Mouse (Mus musculus) embryonic facial prominence, embryonic 15.5 days (tissue): ENCODE measurements at regions not wholly inside any gene's neighbourhood (a gene's known extent, or its start where the extent isn't known, plus 50 kb on each side); places are given as distances from the start of the nearest gene placed in this dataset.

Experiments
- ATAC-seq: fragments of 200-750 bp; cut with Nextera tagmentation; 2 replicates; pipeline ENCODE4 v1.8.0; 2017; ENCODE audit warnings: low read depth, moderate TSS enrichment; ENCODE audit not compliant: insufficient number of reproducible peaks, low FRiP score, low TSS enrichment
- H3K27ac ChIP-seq: fragments of 300-500 bp; sonication (generic); replicated peaks from 2 replicates; pipeline ENCODE4 v1.5.1; 2015; ENCODE audit warnings: mild to moderate bottlenecking, inconsistent platforms
- H3K27me3 ChIP-seq: fragments of 300-500 bp; sonication (generic); 2 replicates; pipeline ENCODE4 v1.6.1; 2015; ENCODE audit warnings: inconsistent platforms
- H3K36me3 ChIP-seq: fragments of 300-500 bp; sonication (generic); 2 replicates; pipeline ENCODE4 v1.6.1; 2015; ENCODE audit warnings: mild to moderate bottlenecking, inconsistent platforms
- H3K4me1 ChIP-seq: fragments of 300-500 bp; sonication (generic); 2 replicates; pipeline ENCODE4 v1.6.1; 2015; ENCODE audit warnings: inconsistent platforms
- H3K4me2 ChIP-seq: fragments of 300-500 bp; sonication (generic); replicated peaks from 2 replicates; pipeline ENCODE4 v1.6.1; 2015; ENCODE audit warnings: mild to moderate bottlenecking, inconsistent platforms
- H3K4me3 ChIP-seq: fragments of 300-500 bp; sonication (generic); replicated peaks from 2 replicates; pipeline ENCODE4 v1.5.1; 2015; ENCODE audit warnings: mild to moderate bottlenecking, inconsistent platforms
- H3K9ac ChIP-seq: fragments of 300-500 bp; sonication (generic); 2 replicates; pipeline ENCODE4 v1.6.1; 2015; ENCODE audit warnings: inconsistent platforms
- H3K9me3 ChIP-seq: fragments of 300-500 bp; sonication (generic); replicated peaks from 2 replicates; pipeline ENCODE4 v1.6.1; 2016; ENCODE audit warnings: inconsistent platforms
- WGBS: fragments of 180-500 bp; shearing (Covaris S2); methylation state at CpG from one replicate; pipeline ENCODE4 v1.1.7; 2015; 5-methylcytosine and 5-hydroxymethylcytosine counted together

GRCm38 (mm10) chr15:24588943-24589342 lies 824.6 kb downstream of the Basp1 start:
- no peaks in the 10 kb centered on the region for H3K36me3 ChIP-seq
- ATAC-seq, result no peak

GRCm38 (mm10) chr15:24566981-24567380 lies 846.6 kb downstream of the Basp1 start:
- Histone ChIP-seq H3K4me1 (no peaks in the 10 kb centered on the region), H3K4me3 (no peak overlapping the region), H3K9ac (no peak overlapping the region), H3K9me3 (no peaks in the 10 kb centered on the region), H3K27me3 (no peaks in the 10 kb centered on the region), H3K27ac (no peak overlapping the region), H3K4me2 (no peak overlapping the region), H3K36me3 (no peaks in the 10 kb centered on the region)
- no peak for ATAC-seq
- WGBS, result 32% methylated on average over 3 of the region's 3 CpGs

More at GRCm38 (mm10) chr15:24588943-24589342, 824.6 kb downstream of the Basp1 start:
- no peaks in the 10 kb centered on the region for H3K4me1 ChIP-seq
- H3K27me3 ChIP-seq, result no peaks in the 10 kb centered on the region
- H3K27ac ChIP-seq, result no peak overlapping the region
- H3K9me3 ChIP-seq, result no peaks in the 10 kb centered on the region
- H3K4me2 ChIP-seq, result no peak overlapping the region
- no peak overlapping the region for H3K9ac ChIP-seq
- 25% methylated on average over 4 of the region's 4 CpGs for WGBS
- no peak overlapping the region for H3K4me3 ChIP-seq

GRCm38 (mm10) chr15:24556806-24557205 lies 856.8 kb downstream of the Basp1 start:
- Histone ChIP-seq H3K36me3 (no peaks in the 10 kb centered on the region), H3K9me3 (no peaks in the 10 kb centered on the region), H3K9ac (no peak overlapping the region), H3K4me3 (no peak overlapping the region), H3K4me1 (no peaks in the 10 kb centered on the region), H3K27me3 (no peaks in the 10 kb centered on the region), H3K27ac (no peak overlapping the region), H3K4me2 (no peak overlapping the region)
- no peak for ATAC-seq
- 86% methylated on average over 4 of the region's 4 CpGs for WGBS

- Histone ChIP-seq H3K27me3 (no peaks in the 10 kb centered on the region), H3K9me3 (no peaks in the 10 kb centered on the region), H3K4me3 (no peak overlapping the region), H3K27ac (no peak overlapping the region), H3K4me1 (no peaks in the 10 kb centered on the region), H3K4me2 (no peak overlapping the region), H3K36me3 (no peaks in the 10 kb centered on the region), H3K9ac (no peak overlapping the region)
- WGBS, result 87% methylated on average over 3 of the region's 3 CpGs
- no peak for ATAC-seq
Observed at GRCm38 (mm10) chr15:24550108-24550507, 863.5 kb downstream of the Basp1 start.

- ATAC-seq, result no peak
- no peak overlapping the region for H3K27ac ChIP-seq
- WGBS, result 80% methylated on average over 3 of the region's 3 CpGs
Observed at GRCm38 (mm10) chr15:24530065-24530464, 883.5 kb downstream of the Basp1 start.

GRCm38 (mm10) chr15:24527379-24527778 lies 886.2 kb downstream of the Basp1 start:
- no peak for ATAC-seq

More at GRCm38 (mm10) chr15:24530065-24530464, 883.5 kb downstream of the Basp1 start:
- Histone ChIP-seq H3K9me3 (no peaks in the 10 kb centered on the region), H3K4me1 (no peaks in the 10 kb centered on the region), H3K36me3 (no peaks in the 10 kb centered on the region), H3K4me3 (no peak overlapping the region), H3K4me2 (no peak overlapping the region), H3K9ac (no peak overlapping the region), H3K27me3 (no peaks in the 10 kb centered on the region)

GRCm38 (mm10) chr15:24513926-24514325 lies 899.6 kb downstream of the Basp1 start:
- H3K4me1 ChIP-seq, result no peaks in the 10 kb centered on the region
- H3K4me3 ChIP-seq, result no peak overlapping the region
- H3K9me3 ChIP-seq, result no peaks in the 10 kb centered on the region
- no peak overlapping the region for H3K27ac ChIP-seq
- no peak overlapping the region for H3K4me2 ChIP-seq
- ATAC-seq, result no peak
- no peaks in the 10 kb centered on the region for H3K27me3 ChIP-seq
- H3K9ac ChIP-seq, result no peak overlapping the region
- H3K36me3 ChIP-seq, result no peaks in the 10 kb centered on the region
- WGBS, result 85% methylated on average over 9 of the region's 9 CpGs

More at GRCm38 (mm10) chr15:24527379-24527778, 886.2 kb downstream of the Basp1 start:
- WGBS, result 68% methylated on average over 5 of the region's 5 CpGs
- Histone ChIP-seq H3K36me3 (no peaks in the 10 kb centered on the region), H3K4me1 (no peaks in the 10 kb centered on the region), H3K4me3 (no peak overlapping the region), H3K27me3 (no peaks in the 10 kb centered on the region), H3K9me3 (no peaks in the 10 kb centered on the region), H3K27ac (no peak overlapping the region), H3K9ac (no peak overlapping the region), H3K4me2 (no peak overlapping the region)

GRCm38 (mm10) chr15:24501907-24502559 lies 911.5 kb downstream of the Basp1 start:
- 52% methylated on average over 9 of the region's 9 CpGs for WGBS

GRCm38 (mm10) chr15:24486235-24486634 lies 927.3 kb downstream of the Basp1 start:
- WGBS, result 84% methylated on average over 2 of the region's 2 CpGs
- H3K4me2 ChIP-seq, result no peak overlapping the region

More at GRCm38 (mm10) chr15:24501907-24502559, 911.5 kb downstream of the Basp1 start:
- H3K36me3 ChIP-seq, result no peaks in the 10 kb centered on the region
- no peaks in the 10 kb centered on the region for H3K4me1 ChIP-seq
- H3K9me3 ChIP-seq, result no peaks in the 10 kb centered on the region
- H3K9ac ChIP-seq, result no peak overlapping the region
- no peak overlapping the region for H3K27ac ChIP-seq
- no peak overlapping the region for H3K4me2 ChIP-seq
- no peak for ATAC-seq
- no peaks in the 10 kb centered on the region for H3K27me3 ChIP-seq
- no peak overlapping the region for H3K4me3 ChIP-seq

GRCm38 (mm10) chr15:24468239-24468638 lies 945.3 kb downstream of the Basp1 start:
- no peak overlapping the region for H3K9ac ChIP-seq
- WGBS, result 63% methylated on average over 1 of the region's 1 CpGs

More at GRCm38 (mm10) chr15:24486235-24486634, 927.3 kb downstream of the Basp1 start:
- Histone ChIP-seq H3K4me1 (no peaks in the 10 kb centered on the region), H3K36me3 (no peaks in the 10 kb centered on the region), H3K27ac (no peak overlapping the region), H3K4me3 (no peak overlapping the region), H3K27me3 (no peaks in the 10 kb centered on the region), H3K9ac (no peak overlapping the region), H3K9me3 (no peaks in the 10 kb centered on the region)
- no peak for ATAC-seq

GRCm38 (mm10) chr15:24457726-24458125 lies 955.8 kb downstream of the Basp1 start:
- ATAC-seq, result no peak
- Histone ChIP-seq H3K9me3 (no peaks in the 10 kb centered on the region), H3K36me3 (no peaks in the 10 kb centered on the region), H3K27me3 (no peaks in the 10 kb centered on the region), H3K9ac (no peak overlapping the region), H3K27ac (no peak overlapping the region), H3K4me3 (no peak overlapping the region), H3K4me2 (no peak overlapping the region), H3K4me1 (no peaks in the 10 kb centered on the region)
- WGBS, result 86% methylated on average over 1 of the region's 1 CpGs

More at GRCm38 (mm10) chr15:24468239-24468638, 945.3 kb downstream of the Basp1 start:
- no peaks in the 10 kb centered on the region for H3K36me3 ChIP-seq
- ATAC-seq, result no peak
- H3K4me2 ChIP-seq, result no peak overlapping the region
- H3K27ac ChIP-seq, result no peak overlapping the region
- H3K4me3 ChIP-seq, result no peak overlapping the region
- H3K9me3 ChIP-seq, result no peaks in the 10 kb centered on the region
- H3K27me3 ChIP-seq, result no peaks in the 10 kb centered on the region
- H3K4me1 ChIP-seq, result no peaks in the 10 kb centered on the region

GRCm38 (mm10) chr15:24433083-24433482 lies 980.5 kb downstream of the Basp1 start:
- Histone ChIP-seq H3K9me3 (no peaks in the 10 kb centered on the region), H3K4me1 (no peaks in the 10 kb centered on the region), H3K9ac (no peak overlapping the region), H3K4me3 (no peak overlapping the region), H3K27me3 (no peaks in the 10 kb centered on the region), H3K27ac (no peak overlapping the region), H3K36me3 (no peaks in the 10 kb centered on the region), H3K4me2 (no peak overlapping the region)
- 75% methylated on average over 1 of the region's 1 CpGs for WGBS
- ATAC-seq, result no peak
